Mouse (Mus musculus): Measurements from ENCODE around the gene Cd7. TPM values are rescaled to one million over a fixed set of nuclear protein-coding genes. Genes with fewer than 3 reads are reported as not detected.

The Cd7 gene
- polyA plus RNA-seq, 1 experiment from 2014 or later, result not detected

DNA sequence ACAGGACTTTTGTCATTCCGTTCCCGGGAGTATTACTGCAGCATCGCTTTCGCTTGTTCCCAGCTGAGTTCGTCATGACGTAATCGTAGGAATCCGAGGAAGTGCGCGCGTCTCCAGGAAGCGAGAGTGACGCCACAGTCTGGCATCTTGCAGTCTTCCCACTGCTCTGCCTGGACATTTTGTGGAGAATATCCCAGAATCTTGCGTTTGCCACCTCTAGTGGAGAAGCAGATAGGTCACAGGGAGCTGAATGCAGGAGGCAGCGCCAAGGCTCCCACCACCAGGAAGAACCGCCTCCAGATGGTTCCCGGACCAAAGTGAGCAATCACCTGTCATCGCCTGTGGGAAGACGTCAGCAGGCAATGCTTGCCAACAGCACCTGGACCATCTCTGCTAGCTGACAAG, 24.3 kb downstream of the Cd7 start:
- 0 out of 2 replicates have a peak overlapping the region, but pooled peaks have one; percentile 11 for H3K4me3 ChIP-seq (replicated peaks)
- no peaks in the 10 kb centered on the region for H3K9me3 ChIP-seq (replicated peaks)
- H3K36me3 ChIP-seq, result no peaks in the 10 kb centered on the region
- no peak overlapping the region for H3K27ac ChIP-seq (replicated peaks)
- WGBS, result 59% methylated on average over 19 of the region's 19 CpGs
- peak overlapping the region; percentile 41 for H3K4me2 ChIP-seq
- ATAC-seq (ENCODE audit: low FRiP score), result no peak
- H3K4me1 ChIP-seq, result no peaks in the 10 kb centered on the region
- 0 out of 2 replicates have a peak overlapping the region, but pooled peaks have one; percentile 4 for H3K9ac ChIP-seq (replicated peaks)
- no peaks in the 10 kb centered on the region for H3K27me3 ChIP-seq (replicated peaks)

- no peak for ATAC-seq (ENCODE audit: low FRiP score)
- Histone ChIP-seq H3K36me3 (no peaks in the 10 kb centered on the region), H3K4me2 (no peak overlapping the region), H3K4me3 (replicated peaks) (no peak overlapping the region), H3K4me1 (no peaks in the 10 kb centered on the region), H3K27me3 (replicated peaks) (no peaks in the 10 kb centered on the region), H3K9me3 (replicated peaks) (no peaks in the 10 kb centered on the region), H3K27ac (replicated peaks) (no peak overlapping the region), H3K9ac (replicated peaks) (no peak overlapping the region)
- 77% methylated on average over 7 of the region's 7 CpGs for WGBS
These were observed 25.6 kb downstream of the Cd7 start for GRCm38 (mm10) chr11:121013656-121014055.

- Histone ChIP-seq H3K4me2 (no peak overlapping the region), H3K9me3 (replicated peaks) (no peaks in the 10 kb centered on the region), H3K36me3 (no peaks in the 10 kb centered on the region), H3K27me3 (replicated peaks) (no peaks in the 10 kb centered on the region), H3K27ac (replicated peaks) (no peak overlapping the region), H3K4me3 (replicated peaks) (no peak overlapping the region), H3K4me1 (no peaks in the 10 kb centered on the region), H3K9ac (replicated peaks) (no peak overlapping the region)
- no peak for ATAC-seq (ENCODE audit: low FRiP score)
- WGBS, result 94% methylated on average over 3 of the region's 3 CpGs
These were observed 29.0 kb downstream of the Cd7 start for GRCm38 (mm10) chr11:121010044-121010755.

DNA sequence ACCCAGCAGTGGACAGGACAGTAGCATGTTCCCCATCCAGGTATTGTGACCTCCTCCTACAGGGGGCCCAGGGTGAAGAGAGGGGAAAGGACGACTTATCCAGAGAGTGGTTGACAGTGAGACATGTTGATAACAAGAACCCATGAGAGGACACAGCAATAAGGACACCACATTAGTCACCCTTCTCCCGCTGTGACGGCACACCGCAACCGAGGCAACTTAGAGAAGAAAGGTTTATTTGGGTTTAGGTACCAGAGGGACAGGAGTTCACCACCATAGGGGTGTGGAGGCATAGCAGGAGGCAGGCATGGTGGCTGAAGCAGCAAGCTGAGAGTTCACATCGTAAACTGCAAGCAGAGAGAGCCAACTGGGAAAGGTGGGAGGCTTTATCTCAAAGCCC, 33.0 kb downstream of the Cd7 start:
- H3K4me3 ChIP-seq (replicated peaks), result no peak overlapping the region
- ATAC-seq (ENCODE audit: low FRiP score), result no peak
- no peak overlapping the region for H3K4me2 ChIP-seq
- no peak overlapping the region for H3K9ac ChIP-seq (replicated peaks)
- no peak overlapping the region for H3K27ac ChIP-seq (replicated peaks)
- H3K36me3 ChIP-seq, result no peaks in the 10 kb centered on the region
- H3K9me3 ChIP-seq (replicated peaks), result no peaks in the 10 kb centered on the region
- no peaks in the 10 kb centered on the region for H3K27me3 ChIP-seq (replicated peaks)
- H3K4me1 ChIP-seq, result 0 out of 2 replicates have a peak, but pooled peaks cover 5% of the 10 kb centered on the region
- 74% methylated on average over 6 of the region's 6 CpGs for WGBS

DNA sequence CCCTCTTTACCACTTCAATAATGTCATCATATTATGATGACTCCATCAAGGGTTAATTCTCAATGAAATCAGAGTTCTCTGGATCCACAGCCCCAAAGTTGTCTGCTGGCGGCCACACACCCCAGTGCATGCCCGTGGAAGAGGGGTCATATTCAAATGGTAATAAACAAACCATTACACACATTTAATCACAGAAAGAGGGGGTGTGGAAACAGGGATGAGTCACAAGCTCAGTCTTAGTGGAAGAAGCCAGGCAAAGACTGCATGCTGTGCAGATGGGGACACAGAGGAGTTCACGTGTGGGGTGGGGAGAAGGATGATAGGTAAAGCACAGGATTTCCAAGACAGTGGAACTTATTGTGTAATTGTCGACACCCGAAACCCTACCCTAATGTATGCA, 34.9 kb downstream of the Cd7 start:
- H3K36me3 ChIP-seq, result no peaks in the 10 kb centered on the region
- 0 out of 2 replicates have a peak, but pooled peaks cover 5% of the 10 kb centered on the region for H3K4me1 ChIP-seq
- WGBS, result 63% methylated on average over 5 of the region's 5 CpGs
- ATAC-seq (ENCODE audit: low FRiP score), result no peak
- no peak overlapping the region for H3K27ac ChIP-seq (replicated peaks)
- H3K9ac ChIP-seq (replicated peaks), result no peak overlapping the region
- no peak overlapping the region for H3K4me3 ChIP-seq (replicated peaks)
- no peaks in the 10 kb centered on the region for H3K27me3 ChIP-seq (replicated peaks)
- H3K9me3 ChIP-seq (replicated peaks), result no peaks in the 10 kb centered on the region
- no peak overlapping the region for H3K4me2 ChIP-seq

- 56% methylated on average over 4 of the region's 4 CpGs for WGBS
- Histone ChIP-seq H3K4me2 (no peak overlapping the region), H3K27me3 (replicated peaks) (no peaks in the 10 kb centered on the region), H3K9me3 (replicated peaks) (no peaks in the 10 kb centered on the region), H3K27ac (replicated peaks) (no peak overlapping the region), H3K4me1 (0 out of 2 replicates have a peak, but pooled peaks cover 5% of the 10 kb centered on the region), H3K4me3 (replicated peaks) (no peak overlapping the region), H3K36me3 (no peaks in the 10 kb centered on the region), H3K9ac (replicated peaks) (no peak overlapping the region)
- ATAC-seq (ENCODE audit: low FRiP score), result no peak
These were observed 37.3 kb downstream of the Cd7 start for GRCm38 (mm10) chr11:121001966-121002365.

- Histone ChIP-seq H3K4me2 (no peak overlapping the region), H3K36me3 (no peaks in the 10 kb centered on the region), H3K4me1 (peaks cover 29% of the 10 kb centered on the region), H3K9me3 (replicated peaks) (no peaks in the 10 kb centered on the region), H3K9ac (replicated peaks) (no peak overlapping the region), H3K27me3 (replicated peaks) (no peaks in the 10 kb centered on the region), H3K27ac (replicated peaks) (no peak overlapping the region), H3K4me3 (replicated peaks) (no peak overlapping the region)
- WGBS, result 83% methylated on average over 6 of the region's 6 CpGs
- no peak for ATAC-seq (ENCODE audit: low FRiP score)
These were observed 44.5 kb downstream of the Cd7 start for GRCm38 (mm10) chr11:120994741-120995140.

- H3K27me3 ChIP-seq (replicated peaks), result no peaks in the 10 kb centered on the region
- ATAC-seq (ENCODE audit: low FRiP score), result no peak
These were observed 45.6 kb downstream of the Cd7 start for GRCm38 (mm10) chr11:120993586-120993985.

DNA sequence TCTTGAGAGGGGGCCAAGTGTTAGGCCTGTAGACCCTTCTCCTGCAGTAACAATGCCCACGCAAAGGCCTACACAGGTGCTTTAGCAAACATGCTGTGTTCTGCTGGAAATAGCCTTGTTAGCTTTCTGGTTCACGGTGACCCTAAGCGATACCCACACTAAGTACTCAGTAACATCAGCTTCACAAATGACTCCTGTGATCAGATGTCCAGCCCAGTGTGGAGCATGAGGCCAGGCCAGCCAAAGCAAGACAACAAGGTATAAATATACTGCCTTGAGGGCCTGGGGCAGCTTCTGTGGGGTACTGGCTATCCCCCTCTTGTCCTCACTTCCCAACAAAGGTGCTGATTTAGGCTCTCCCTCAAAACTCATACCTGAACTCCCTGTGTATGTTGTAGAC, 46.1 kb downstream of the Cd7 start:
- 96% methylated on average over 3 of the region's 3 CpGs for WGBS
- Histone ChIP-seq H3K27ac (replicated peaks) (no peak overlapping the region), H3K36me3 (no peaks in the 10 kb centered on the region), H3K4me2 (no peak overlapping the region), H3K4me1 (peaks cover 45% of the 10 kb centered on the region), H3K27me3 (replicated peaks) (no peaks in the 10 kb centered on the region), H3K4me3 (replicated peaks) (no peak overlapping the region), H3K9ac (replicated peaks) (no peak overlapping the region), H3K9me3 (replicated peaks) (no peaks in the 10 kb centered on the region)
- ATAC-seq (ENCODE audit: low FRiP score), result no peak

More at GRCm38 (mm10) chr11:120993586-120993985, 45.6 kb downstream of the Cd7 start:
- H3K9me3 ChIP-seq (replicated peaks), result no peaks in the 10 kb centered on the region
- no peak overlapping the region for H3K9ac ChIP-seq (replicated peaks)
- H3K4me2 ChIP-seq, result no peak overlapping the region
- 67% methylated on average over 5 of the region's 5 CpGs for WGBS
- peaks cover 40% of the 10 kb centered on the region for H3K4me1 ChIP-seq
- no peaks in the 10 kb centered on the region for H3K36me3 ChIP-seq
- H3K27ac ChIP-seq (replicated peaks), result no peak overlapping the region
- no peak overlapping the region for H3K4me3 ChIP-seq (replicated peaks)

GRCm38 (mm10) chr11:120991791-120992190, 47.4 kb downstream of the Cd7 start:
- ATAC-seq (ENCODE audit: low FRiP score), result no peak
- Histone ChIP-seq H3K27me3 (replicated peaks) (no peaks in the 10 kb centered on the region), H3K36me3 (no peaks in the 10 kb centered on the region), H3K4me1 (peaks cover 58% of the 10 kb centered on the region), H3K4me3 (replicated peaks) (peak overlapping the region; percentile 100), H3K27ac (replicated peaks) (peak overlapping the region; percentile 95), H3K4me2 (peak overlapping the region; percentile 83), H3K9me3 (replicated peaks) (no peaks in the 10 kb centered on the region), H3K9ac (replicated peaks) (peak overlapping the region; percentile 61)
- 76% methylated on average over 3 of the region's 3 CpGs for WGBS

DNA sequence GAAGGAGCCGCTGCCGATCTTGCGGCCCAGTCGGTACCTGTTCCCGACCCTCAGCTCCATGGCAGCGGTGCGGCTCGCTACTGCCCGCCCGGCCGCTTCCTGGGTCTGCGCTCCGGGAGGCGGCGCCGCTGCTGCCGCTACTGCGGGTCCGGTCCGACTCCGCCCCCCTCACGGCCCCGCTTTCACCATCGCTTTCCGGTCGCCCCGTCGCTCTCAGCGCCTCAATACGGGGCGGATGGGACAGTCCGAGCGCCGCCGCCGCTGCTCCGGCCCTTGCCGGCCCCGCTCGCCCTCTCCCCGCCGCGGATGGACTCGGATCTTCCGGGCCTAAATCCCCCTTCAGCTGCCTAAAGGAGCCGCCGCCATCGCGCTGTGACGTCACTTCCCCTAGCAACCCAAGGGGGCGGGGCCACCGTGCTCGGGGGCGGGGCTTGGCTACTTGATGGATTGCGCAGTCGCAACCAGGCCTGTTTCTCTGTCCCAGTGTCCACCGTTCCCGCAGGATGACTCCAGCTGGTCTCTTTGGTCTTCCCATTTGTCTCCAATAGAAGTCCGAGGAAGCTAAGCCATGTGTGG, 48.2 kb downstream of the Cd7 start, which contains the start of gene Csnk1d:
Gene Csnk1d (minus strand): TSS at position 380 of the 576 bp plus-strand sequence.
- Histone ChIP-seq H3K9ac (replicated peaks) (peak within 1 kb of the TSS; percentile 94), H3K4me2 (peak within 1 kb of the TSS; percentile 83), H3K27ac (replicated peaks) (peak within 1 kb of the TSS; percentile 95), H3K9me3 (replicated peaks) (no peaks in the 10 kb centered on the region), H3K36me3 (peaks cover 5% of the 10 kb centered on the region; the same call in 1 of the 2 replicates), H3K4me3 (replicated peaks) (peak within 1 kb of the TSS; percentile 100), H3K4me1 (peaks cover 62% of the 10 kb centered on the region), H3K27me3 (replicated peaks) (no peaks in the 10 kb centered on the region)
- ATAC-seq (ENCODE audit: low FRiP score), result peak; percentile 92
- WGBS, result under 1% methylated on average over 59 of the region's 59 CpGs
